Mouse (Mus musculus) adrenal gland, postnatal 25 days (tissue): ENCODE results near the gene 4930507D05Rik. TPM values are rescaled to one million over a fixed set of nuclear protein-coding genes. Genes with fewer than 3 reads are reported as not detected.
A peak's percentile ranks its signal among the peaks of the same experiment; 100 is the strongest.
"Not testable (repeated sequence)": the region's sequence is repeated elsewhere in the genome, so short reads cannot be mapped to it uniquely, and the experiment has no call there.

Source experiments
- DNase-seq: peaks from one replicate; pipeline ENCODE4 v3.0.0; 2021; ENCODE audit warnings: mixed read lengths
- long read RNA-seq: library from polyadenylated mRNA; stranded (forward); transcript quantifications from one replicate; pipeline ENCODE4 v2.0.0, GENCODE M21; 2021
- total RNA-seq: library from RNA; stranded (reverse); gene quantifications from 2 replicates; pipeline ENCODE4 v1.2.3, GENCODE M21; 2021

Gene 4930507D05Rik
- total RNA-seq, result 0.46 TPM in 1 of 2 replicates, not detected in the other
- long read RNA-seq, partial matches to known transcripts, result 0 of 1 reads
- long read RNA-seq, other reads (novel, unspliced or antisense), result 0 of 1 reads

DNA sequence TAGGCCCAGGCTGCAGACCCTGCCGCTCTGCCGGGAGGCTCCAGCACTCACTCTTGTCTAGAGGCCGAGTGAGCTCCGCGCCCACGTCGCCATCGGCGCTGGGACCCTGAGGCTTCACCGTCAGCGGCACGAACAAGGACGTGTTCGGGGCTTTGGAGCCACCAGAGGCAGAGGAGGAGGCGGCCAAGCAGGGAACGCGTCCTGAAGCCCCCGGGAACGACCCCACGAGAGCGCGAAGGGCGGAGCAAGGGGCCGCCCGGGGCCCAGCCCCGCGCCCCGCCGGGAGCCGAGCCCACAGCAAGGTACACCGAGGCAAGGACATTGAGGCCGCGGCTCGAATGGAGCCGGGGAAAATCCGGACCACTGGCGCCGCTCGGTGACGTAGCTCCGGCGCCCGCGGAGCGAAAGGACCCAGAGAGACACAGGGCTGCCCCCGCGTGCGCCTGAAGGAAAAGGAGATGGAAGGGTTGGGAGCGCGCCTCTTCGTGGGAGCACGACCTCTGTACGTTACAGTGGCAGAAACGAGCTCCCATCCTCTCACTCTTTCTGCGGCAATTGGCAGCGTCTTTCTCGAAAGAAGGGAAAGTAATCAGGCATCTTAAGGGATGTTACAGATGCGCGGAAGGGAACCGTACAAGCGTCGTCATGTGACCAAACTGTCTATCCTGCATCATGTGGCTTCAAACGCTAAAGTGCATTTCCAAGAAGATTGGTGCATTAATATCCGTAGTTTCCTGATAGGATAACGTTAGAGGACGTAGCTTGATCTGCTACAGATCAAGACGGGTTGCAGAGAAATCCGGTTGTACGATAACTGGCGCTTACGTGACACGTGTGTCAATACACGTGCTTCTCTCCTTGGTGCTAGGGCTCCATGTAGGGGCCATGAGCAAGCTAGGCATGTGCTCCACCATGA lies at the start of gene 4930507D05Rik, which contains the start of gene Supv3l1:
4930507D05Rik (plus strand) TSS at position 126 of the 916 bp plus-strand sequence.
Supv3l1 (minus strand) TSS at position 375 of the 916 bp plus-strand sequence.
- peak; percentile 93 for DNase-seq

DNA sequence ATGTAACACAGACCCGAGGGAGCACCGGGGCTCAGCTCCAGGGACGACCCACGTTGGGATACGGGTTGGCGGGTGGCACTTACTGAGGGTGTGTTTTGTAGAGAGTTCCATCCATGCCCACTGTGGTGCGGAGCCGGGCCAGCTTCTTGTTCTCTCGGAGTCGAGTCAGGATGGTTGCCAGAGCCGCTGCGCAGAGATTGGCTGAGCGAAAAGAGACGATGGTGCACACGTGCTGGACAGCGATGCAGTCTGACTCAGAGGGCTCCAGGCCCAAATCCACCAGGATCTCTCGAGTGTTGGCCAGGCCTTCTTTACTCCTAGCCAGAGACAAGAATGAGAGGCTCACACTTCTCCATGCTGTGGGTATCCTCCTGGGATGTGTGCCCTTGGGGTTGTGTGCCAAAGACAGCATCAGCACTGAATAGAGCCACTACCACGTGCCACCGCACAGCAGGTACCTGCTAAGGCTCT lies 47.6 kb upstream of the 4930507D05Rik start:
- no peak for DNase-seq

DNA sequence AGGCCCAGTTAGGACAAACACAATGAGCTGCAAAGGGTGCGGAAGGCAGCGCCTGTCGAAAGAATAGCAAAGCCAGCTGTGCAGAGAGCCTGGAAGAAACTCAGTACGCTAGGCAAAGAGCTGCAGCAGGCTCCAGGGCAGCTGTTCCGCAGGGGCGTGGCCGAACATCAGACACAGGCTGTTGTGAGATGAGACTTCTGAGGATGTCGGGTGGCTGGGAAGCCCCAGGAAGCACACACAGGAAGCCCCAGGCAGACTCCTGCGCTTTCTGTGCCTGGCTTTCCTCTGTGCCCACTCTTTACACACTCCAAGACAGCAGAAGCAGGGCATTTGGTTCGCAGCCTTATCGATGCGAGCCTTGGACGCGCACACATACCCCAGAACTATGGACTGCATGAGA lies 44.4 kb upstream of the 4930507D05Rik start:
- DNase-seq, result no peak

DNA sequence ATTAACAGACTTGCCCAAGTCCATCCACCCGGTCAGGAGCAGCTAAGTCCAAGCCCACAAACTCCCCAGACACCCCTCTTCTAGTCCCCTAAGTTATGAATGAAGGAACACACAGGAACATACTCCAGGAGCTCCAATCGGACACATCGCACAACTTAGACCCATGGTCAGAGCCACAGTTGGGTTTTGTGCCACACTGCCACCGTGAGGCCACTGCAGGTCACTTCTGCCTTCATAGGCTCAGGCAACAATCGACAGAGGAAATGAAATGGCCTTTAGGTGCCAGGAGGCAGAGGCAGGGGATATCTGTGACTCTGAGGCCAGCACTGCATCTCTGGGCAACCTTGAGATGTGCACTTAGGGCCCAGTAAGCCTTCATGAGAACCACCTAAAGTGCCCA lies 38.3 kb upstream of the 4930507D05Rik start:
- peak; percentile 70 for DNase-seq

DNA sequence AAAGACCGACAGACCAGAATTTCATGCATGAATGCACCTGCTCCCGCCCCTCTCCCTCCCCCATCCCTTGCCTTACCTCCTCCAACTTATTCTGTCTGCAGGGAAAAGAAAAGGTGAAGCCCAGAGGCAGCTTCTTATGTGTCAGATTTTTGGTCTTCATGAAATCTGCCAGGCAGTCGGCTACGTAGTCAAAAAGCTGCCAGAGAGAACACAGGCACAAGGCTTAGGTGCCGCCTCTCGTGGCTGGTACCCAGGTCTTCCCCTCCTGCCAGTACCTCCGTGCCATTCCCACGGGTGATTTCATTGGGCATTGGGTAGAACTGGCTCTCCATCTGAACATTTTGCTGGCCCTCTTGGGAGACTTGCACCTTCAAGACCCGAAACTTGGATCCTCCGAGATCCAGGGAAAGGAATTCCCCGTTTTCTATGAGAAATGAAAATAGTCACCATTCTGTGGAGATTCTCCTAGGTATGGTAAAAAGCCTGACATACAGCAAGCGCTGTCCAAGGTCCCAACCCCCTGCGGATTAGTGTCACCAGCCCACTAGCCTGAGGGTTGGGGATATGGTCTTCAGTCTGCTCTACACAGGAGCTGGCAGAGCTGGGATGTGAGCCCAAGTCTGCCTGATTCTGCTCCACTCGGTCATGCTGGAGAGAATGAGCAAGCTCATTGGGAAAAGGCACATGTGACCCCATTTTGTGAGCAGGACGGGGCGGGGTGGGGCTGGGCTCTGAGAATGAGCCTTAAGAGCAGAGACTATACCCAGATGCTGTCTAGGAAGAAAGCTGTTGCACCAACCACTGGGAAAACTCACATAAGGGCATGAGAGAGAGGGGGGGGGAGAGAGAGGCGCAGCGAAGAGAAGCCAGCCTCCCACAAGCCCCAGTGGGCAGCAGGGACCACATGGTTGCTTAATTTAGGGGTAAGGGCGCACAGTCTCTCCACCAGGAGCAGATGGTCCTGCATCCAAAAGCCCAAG lies 37.6 kb upstream of the 4930507D05Rik start:
- DNase-seq, result no peak

DNA sequence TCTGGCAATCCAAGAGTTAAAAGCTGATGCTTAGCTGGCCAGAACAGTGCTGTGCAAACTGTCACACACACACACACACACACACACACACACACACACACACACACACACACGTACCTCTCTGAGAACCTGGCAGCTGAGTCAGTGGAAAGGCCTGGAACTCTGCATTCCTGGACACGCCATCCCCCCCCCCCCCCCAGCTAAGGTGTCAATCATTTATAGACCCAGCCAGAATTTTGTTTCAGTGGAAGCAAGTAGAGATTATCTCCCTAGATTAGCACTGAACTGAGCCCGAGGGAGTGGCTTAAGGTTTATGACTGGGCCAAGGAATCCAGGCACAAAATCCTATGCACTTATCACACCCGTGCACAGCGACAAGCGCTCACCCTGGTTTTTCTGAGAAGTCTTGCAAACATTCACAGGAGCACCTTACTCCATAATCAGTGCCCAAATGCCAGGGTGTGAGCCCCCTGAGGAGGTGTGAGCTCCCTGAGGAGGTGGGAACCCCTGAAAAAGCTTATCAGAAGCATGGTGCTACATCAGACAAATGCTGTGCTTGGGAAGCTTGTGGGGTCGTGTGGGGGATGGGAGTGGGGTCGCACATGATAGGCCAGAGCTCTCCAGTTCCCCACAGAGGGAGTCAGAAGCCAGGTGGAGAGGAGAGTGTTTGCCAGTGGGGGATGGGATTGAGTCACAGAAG lies 36.2 kb upstream of the 4930507D05Rik start:
- DNase-seq, result no peak

DNA sequence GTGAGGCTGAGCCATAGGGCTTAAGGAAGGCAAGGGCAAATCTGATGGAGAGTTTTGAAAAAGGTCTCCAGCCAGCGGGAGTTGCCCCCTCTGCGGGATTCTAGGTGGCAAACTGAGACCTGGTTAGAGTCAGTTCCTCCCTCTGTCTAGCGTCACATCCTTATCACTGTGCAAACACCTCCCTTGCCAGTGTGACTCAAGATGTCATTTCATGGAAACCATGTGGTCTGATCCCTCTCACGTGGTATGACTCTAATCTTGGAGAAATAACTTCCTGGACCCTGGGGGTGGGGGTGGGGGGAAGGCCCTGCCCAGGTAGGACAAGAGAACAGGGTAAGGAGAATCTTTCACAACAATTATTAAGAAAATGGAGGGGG lies 35.7 kb upstream of the 4930507D05Rik start:
- DNase-seq, result no peak

DNA sequence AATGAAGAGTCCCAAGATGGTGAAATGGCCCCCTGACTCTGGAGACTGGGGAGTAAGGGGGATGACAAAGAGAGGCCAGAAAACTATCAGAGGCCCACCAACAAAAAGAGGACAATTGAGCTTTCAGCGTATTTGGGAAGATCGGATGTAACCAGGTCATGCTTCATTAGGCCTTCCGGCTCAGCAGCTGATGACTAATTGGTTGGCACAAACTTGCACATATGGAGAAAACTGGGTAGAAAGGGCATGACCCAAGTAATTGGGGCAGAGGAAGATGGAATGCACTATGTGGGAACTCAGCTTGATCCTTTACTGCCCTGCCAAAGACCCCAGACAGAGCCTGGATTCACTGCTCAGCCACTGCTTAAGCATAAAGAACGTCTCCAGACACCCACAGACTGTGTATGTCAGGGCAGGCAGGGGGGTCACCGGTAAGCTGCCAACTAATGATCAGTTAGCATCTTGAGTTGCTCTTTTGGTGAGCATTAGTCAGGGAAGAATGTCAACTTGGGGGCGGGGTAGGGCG lies 30.4 kb upstream of the 4930507D05Rik start:
- no peak for DNase-seq

DNA sequence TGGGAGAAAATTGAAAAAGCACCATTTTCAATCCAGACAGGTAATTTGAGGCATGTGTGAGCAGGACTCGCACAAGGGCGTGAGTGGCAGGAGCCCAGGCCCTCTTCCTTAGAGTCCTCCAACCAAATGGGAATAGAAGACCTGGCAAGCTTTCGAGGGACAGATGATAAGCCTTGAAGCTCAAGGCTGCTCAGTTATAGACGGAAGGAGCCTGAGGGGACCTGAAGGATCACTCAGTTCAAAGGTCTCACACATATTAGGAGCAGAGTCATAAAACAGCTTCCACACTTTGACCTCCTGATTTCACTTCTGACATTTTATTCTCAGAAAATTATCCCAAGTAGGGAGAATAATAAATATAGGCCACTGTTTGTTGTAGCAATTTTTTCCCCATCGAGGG lies 29.9 kb upstream of the 4930507D05Rik start:
- no peak for DNase-seq

DNA sequence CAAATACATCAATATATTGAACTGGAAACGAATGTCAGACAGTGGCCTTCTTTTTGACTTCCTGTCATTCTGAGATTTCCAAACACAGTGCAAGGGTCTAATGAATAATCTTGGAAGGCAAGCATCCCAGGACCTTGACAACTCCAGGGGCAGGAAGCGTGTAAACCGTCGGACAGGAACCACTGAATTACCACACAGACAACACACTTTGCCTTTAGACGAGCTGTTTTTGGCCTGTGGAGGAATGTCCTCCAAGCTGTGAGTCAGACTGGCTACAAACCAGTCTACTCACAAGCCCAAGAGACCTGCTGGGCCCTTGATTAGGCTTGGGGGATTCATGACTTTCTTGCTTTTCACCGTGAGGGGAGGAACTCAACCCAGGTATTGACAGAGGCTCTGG lies 28.9 kb upstream of the 4930507D05Rik start:
- DNase-seq, result no peak

DNA sequence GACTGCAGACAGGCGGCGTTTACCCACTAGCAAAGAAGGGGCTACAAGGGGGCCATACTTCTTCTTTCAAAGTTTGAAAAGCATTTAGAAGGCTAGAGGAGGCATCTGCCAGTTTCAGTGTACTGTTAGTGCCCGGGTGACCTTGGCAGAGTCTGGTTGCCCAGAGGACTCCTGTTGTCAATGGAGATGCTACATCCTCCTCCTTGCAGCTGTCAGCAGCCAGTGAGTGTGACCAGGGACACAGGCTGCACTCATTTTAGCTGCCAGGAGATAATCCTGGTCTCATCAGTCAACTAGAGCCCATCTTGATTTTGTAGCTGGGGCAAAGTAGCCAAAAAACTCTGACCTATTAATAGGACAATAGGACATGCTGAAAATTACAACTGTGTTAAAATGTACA lies 28.2 kb upstream of the 4930507D05Rik start:
- no peak for DNase-seq

DNA sequence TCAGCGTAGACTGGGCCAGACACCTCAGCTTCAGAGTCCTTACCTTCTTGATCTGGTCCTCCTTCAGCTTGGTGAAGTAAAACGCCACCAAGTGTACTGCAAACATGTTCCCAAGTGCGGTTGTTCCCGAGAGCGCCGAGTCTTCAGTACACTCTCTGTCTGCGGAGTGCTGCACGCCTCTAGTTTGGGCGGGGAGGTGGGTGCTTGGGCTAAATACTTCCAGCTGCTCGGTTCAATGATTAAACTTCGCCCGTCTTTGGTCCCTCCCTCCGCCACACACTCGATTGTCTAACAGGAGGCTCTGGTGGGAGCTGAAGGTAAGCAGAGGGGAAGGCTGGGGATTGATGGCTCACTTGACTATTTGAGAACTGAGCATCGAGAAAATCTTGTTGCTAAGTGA lies 27.0 kb upstream of the 4930507D05Rik start, which contains the start of gene Hkdc1:
Hkdc1 (minus strand) TSS at position 237 of the 400 bp plus-strand sequence.
- DNase-seq, result no peak

DNA sequence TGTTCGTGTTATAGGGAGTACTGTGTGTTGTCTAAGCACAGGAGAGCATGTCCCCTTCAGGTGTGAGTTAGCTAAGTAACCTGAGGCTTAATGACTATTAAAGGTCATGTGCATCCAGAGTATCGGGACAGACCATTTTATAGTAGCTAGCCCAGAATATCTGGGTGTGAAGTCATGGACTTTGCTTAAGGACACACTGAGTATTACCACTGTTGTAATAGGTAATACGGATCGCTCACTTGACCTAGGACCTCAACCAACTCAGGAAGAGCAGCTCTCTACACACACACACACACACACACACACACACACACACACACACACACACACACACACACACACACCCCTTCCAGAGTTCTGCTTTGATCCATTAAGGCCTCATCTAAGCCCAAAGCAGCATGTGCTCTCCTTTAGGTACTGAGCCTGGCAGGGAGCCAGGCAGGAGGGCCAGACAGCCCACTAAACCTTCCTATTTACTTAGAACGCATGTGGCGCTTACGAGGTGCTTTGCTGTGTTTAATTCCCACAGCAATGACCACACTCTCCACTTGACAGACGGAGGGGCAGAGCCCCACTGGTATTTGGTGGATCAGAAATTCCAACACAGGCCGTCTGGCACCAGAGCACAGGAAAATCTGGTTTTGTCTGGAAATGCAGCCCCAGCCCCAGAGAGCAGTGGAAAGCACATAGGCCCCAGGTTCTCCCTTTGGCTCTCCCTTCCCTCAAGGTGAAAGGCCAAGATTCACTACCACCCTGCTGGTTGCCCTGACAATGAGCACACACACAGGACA lies 24.0 kb upstream of the 4930507D05Rik start:
- no peak for DNase-seq

DNA sequence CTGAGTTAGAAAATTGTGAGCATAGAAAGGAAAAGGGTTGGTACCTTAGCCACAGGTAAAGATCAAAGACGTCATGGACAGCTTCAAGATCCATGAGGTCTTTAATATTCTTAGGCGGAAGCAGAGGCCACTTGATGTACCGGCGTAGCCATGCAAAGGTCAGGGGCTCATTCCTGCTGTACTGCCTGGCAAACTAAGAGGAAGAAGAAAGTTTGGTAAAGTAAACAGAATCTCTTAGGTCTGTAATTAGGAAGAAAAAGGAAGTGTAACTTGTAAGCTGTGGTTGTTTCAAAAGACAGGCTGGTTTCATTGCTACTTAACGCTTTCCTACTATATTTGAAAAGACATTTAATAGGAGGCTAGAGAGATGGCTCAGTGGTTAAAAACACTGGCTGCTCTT lies 18.9 kb upstream of the 4930507D05Rik start:
- DNase-seq, result no peak

DNA sequence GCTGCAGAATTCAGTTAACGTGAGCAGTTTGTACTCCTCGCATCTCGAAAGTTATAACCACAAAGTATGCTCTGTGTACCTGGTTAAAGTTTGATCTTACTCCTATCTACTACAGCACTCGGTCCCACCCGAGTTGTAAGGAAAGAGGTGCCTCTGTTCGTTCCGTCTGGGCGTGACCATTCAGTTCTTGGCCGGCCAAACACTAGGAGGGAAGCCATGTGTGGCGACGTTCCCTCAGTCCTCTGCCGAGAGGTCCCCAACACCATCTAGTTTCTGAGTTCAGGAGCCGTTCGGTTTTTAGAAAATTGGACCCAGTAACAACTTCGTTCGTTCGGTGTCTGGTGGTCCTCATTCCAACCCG lies 971 bp downstream of the 4930507D05Rik start:
- DNase-seq, result no peak

DNA sequence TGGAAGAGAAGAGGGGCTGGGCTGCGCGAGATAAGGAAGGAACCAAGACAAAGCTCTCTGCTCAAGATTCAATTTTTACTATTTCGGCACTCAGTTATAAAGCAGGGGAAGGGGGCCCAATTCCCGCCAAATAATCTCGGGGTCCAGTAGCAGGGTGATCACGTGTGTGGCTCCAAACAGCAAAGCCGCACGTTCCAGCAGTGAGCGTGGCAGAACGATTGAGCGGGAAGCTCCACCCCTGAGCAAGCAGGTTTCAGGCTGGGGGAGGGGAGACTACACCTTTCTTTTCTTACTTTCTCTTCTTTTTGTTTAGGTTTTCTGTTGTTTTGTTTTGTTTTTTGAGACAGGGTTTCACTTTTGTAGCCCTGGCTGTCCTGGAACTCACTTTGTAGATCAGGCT lies 2.7 kb downstream of the 4930507D05Rik start:
- not testable (repeated sequence) for DNase-seq

DNA sequence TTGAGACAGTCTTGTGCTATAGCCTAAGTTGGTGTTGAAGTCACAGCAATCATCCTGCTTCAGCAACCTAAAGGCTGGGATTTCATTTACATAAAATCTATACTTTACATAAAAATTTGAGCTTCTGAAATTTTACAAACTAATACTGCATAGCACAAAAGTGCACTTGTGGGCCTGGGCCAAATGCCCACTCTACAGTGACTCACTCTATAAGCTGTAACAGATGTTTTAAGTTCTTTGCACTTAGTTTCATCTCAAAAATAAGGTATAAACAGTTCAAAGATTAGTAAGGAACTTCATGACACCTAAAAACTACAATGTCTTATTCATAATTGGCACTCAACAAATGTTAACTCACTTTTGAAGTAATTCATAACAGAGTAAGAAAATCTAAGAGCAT lies 12.0 kb downstream of the 4930507D05Rik start:
- no peak for DNase-seq

DNA sequence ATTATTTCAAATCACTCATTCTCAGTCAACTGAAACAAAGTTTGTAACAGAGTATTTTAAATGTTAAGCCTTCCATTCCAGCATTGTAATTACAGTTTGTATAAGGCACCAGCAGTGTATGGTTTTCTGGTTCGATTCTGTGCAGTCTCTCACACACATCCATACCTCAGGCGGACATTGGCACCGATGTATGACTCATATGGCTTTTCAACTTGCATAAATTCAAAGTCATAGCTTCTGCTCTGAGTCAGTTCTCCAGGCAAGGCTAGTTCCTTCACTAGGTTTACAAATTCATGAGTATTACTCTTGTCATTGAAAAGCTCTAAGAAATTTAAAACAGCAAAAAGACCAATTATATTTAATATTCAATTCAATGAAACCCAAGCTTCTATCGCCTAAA lies 20.4 kb downstream of the 4930507D05Rik start:
- no peak for DNase-seq

DNA sequence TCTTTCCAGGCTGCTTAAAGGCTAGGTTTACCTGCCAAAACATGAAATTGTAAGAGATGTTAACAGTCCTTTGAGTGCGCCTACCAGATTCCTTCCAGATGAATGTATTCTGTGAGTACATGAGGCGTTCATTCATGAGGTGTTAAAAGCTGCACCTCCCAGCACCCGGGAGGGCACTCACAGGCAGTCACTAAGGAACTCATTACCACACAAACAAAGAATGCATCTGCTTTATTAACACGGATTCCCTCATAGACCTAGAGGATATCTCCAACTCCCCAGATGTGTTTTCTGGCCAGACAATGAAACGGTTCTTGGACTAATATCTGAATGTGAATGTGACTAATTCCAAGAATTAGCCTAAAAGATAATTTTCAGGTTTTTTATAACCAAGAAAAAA lies 21.8 kb downstream of the 4930507D05Rik start:
- no peak for DNase-seq

DNA sequence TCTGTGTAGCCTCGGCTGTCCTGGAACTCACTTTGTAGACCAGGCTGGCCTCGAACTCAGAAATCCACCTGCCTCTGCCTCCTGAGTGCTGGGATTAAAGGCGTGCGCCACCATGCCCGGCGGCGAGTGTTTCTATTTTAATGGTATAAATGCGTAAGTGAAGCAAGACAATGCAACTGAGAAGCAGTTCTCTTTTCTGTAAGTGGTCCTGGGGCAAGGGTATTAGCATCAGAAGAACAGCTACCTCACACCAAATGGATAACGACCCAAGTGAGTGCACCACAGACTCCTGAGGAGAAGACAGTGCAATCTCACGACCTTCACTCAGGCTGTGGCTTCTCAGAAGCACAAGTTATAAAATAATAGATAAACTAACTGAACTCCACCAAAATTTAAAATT lies 25.7 kb downstream of the 4930507D05Rik start:
- DNase-seq, result no peak

DNA sequence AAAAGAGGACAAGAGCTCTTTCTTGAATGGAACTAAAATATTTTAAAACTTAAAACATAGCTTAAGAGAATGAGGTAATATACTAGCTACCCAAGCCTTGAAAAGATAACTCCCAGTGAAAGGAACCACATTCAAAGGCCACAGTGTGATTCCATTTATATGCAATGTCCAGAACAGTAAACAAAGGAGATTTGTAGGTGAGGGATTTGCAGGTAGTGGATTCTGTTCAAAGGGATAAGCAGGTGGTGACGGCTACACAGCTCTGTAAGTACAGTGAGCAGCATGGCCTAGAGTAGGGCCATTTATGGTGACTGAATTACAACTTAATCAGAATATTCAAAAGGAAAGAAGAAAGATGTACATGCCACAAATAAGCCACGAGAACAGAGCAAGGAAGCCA lies 27.7 kb downstream of the 4930507D05Rik start:
- no peak for DNase-seq
